Mouse (Mus musculus): Measurements from ENCODE around the gene Erp27. TPM values are rescaled to one million over a fixed set of nuclear protein-coding genes. Genes with fewer than 3 reads are reported as not detected.

The Erp27 gene
- polyA plus RNA-seq, 1 experiment from 2014 or later: 0.48 TPM

DNA sequence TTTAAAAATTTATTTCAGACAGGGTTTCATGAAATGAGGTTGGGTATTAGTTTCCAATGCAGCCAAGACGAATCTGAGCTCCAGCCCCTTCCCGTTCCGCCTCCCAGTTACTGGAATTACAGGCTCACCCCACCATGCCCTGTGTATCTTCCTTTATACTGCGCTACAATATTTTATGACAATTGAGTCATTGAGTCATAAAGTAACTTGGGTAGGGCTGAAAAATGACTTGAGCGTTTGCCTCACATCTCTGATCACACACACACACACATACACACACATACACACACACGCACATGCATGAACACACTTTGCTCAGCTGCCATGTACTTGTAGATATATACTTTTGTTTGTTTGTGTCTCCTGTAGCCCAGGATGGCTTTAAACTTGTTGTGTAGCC is 7.7 kb downstream of the Erp27 start:
- peak; percentile 55; the same call in 1 of the 2 replicates for ATAC-seq
- no peaks in the 10 kb centered on the region for H3K9me3 ChIP-seq (ENCODE audit: control insufficient read depth)
- H3K27me3 ChIP-seq (replicated peaks; ENCODE audit: control insufficient read depth, insufficient read depth, low read length): no peaks in the 10 kb centered on the region
- TF ChIP-seq CTCF (IDR thresholded peaks at IDR 0.05; ENCODE audit: low read depth): no peak
- no peak overlapping the region for H3K9ac ChIP-seq (ENCODE audit: low read depth, low read length)
- H3K36me3 ChIP-seq (ENCODE audit: control insufficient read depth, insufficient read depth): no peaks in the 10 kb centered on the region
- H3K4me2 ChIP-seq (replicated peaks; ENCODE audit: low read depth): no peak overlapping the region
- H3K4me1 ChIP-seq (replicated peaks; ENCODE audit: control insufficient read depth, insufficient read depth, low read length): peaks cover 5% of the 10 kb centered on the region; the same call in 1 of the 2 replicates
- H3K27ac ChIP-seq (ENCODE audit: low read depth, low read length): no peak overlapping the region
- no peak overlapping the region for H3K4me3 ChIP-seq (ENCODE audit: low read depth, low read length)
- 59% methylated on average over 6 of the region's 6 CpGs for WGBS

DNA sequence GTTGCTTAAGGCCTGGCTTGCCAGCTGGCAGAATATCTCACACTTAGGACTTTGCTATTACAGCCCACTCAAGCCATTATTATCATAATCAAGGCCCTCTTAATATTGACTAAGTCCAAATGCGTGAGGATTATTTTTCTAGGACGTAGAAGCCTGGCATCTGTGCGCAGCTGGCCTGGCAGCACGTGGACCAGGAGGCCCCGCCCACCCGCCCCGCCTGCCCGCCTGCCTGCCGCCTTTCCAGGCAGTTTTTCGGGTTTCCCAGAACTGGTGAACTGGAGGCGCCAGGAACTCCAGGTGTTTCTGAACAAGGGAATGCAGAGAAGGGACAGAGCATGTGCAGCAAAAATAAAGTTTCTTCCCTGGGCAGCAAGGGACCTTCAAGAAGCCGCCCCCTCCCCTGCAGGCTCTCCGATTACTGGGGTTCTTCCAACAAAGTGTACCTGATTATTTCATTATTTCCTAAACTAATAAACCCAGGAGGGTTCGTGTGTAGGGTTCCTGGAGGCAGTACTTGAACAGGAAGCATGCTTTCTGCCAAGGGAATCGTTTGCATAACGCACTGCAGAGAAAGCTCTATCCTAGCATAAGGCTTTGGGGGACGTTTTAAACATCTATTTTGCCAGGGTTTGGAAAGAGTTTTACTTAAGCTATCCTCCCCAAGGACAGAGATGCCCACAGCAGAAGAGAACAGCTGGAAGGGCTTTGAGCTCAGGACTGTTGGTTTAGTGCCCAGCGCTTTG is 8.4 kb downstream of the Erp27 start:
- H3K4me3 ChIP-seq (ENCODE audit: low read depth, low read length): 0 out of 2 replicates have a peak overlapping the region, but pooled peaks have one; percentile 5
- 11% methylated on average over 18 of the region's 18 CpGs for WGBS
- peak; percentile 65 for ATAC-seq

DNA sequence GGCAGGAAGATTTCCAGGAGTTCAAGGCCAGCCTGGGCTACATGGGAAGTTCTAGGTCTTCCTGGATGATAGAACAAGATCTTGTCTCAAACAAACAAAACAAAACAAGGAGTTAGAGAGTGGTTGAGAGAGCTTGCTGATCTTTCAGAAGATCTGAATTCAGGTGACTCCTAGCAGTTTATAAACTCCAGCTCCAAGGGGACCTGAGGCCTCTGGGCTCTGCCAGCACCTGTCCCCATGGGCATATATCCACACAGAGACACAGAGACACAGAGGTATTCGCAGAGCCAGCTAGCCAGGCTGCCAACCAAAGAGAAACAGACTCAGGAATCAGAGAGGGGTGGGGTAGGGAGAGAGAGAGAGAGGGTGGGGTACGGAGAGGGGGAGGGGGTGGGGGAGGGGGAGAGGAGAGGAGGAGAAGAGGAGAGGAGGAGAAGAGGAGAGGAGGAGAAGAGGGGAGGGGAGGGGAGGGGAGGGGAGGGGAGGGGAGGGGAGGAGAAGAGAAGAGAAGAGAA is 9.2 kb downstream of the Erp27 start:
- H3K4me3 ChIP-seq (ENCODE audit: low read depth, low read length): no peak overlapping the region
- ATAC-seq: no peak
- 63% methylated on average over 1 of the region's 2 CpGs for WGBS
- no peak overlapping the region for H3K27ac ChIP-seq (ENCODE audit: low read depth, low read length)
- H3K4me1 ChIP-seq (replicated peaks; ENCODE audit: control insufficient read depth, insufficient read depth, low read length): peaks cover 5% of the 10 kb centered on the region; the same call in 1 of the 2 replicates
- no peaks in the 10 kb centered on the region for H3K36me3 ChIP-seq (ENCODE audit: control insufficient read depth, insufficient read depth)
- no peaks in the 10 kb centered on the region for H3K27me3 ChIP-seq (replicated peaks; ENCODE audit: control insufficient read depth, insufficient read depth, low read length)
- TF ChIP-seq CTCF (IDR thresholded peaks at IDR 0.05; ENCODE audit: low read depth): no peak
- no peak overlapping the region for H3K9ac ChIP-seq (ENCODE audit: low read depth, low read length)
- no peak overlapping the region for H3K4me2 ChIP-seq (replicated peaks; ENCODE audit: low read depth)
- no peaks in the 10 kb centered on the region for H3K9me3 ChIP-seq (ENCODE audit: control insufficient read depth)

More for the DNA sequence above, 8.4 kb downstream of the Erp27 start:
- H3K27me3 ChIP-seq (replicated peaks; ENCODE audit: control insufficient read depth, insufficient read depth, low read length): no peaks in the 10 kb centered on the region
- H3K4me1 ChIP-seq (replicated peaks; ENCODE audit: control insufficient read depth, insufficient read depth, low read length): peaks cover 5% of the 10 kb centered on the region; the same call in 1 of the 2 replicates
- no peak overlapping the region for H3K27ac ChIP-seq (ENCODE audit: low read depth, low read length)
- no peak overlapping the region for H3K9ac ChIP-seq (ENCODE audit: low read depth, low read length)
- H3K36me3 ChIP-seq (ENCODE audit: control insufficient read depth, insufficient read depth): no peaks in the 10 kb centered on the region
- H3K9me3 ChIP-seq (ENCODE audit: control insufficient read depth): no peaks in the 10 kb centered on the region
- peak overlapping the region; percentile 54 for H3K4me2 ChIP-seq (replicated peaks; ENCODE audit: low read depth)
- TF ChIP-seq CTCF (IDR thresholded peaks at IDR 0.05; ENCODE audit: low read depth): no peak

DNA sequence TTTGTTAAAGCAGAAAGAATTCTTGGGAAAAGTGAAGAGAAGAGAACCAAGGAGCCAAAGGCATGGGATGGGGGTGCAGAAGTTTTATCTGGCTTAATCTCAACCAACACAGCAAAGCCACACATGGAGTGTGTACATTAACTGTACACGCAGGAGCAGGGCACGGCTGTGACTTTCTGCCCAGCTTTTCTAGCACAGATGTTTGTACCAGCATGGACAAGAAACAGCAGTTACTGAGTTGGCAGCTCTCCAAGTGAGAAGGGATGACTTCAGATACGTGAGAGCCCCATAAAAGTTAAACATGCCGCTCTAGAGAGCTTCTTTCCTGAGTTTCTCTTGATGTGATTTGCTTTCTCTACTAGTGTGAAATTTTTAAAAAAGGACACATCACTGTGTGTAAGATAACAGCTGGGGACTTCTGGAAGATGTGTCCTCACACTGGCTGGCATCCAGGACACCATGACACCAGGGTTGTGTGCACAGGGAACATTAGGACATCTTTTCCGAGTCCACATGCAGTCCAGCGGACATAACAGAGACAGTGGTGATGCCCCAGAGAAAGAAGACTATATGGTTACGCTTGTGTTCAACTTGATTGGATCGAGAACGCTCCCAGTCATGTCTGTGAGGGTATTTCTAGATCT is 11.6 kb downstream of the Erp27 start:
- Histone ChIP-seq H3K4me2 (replicated peaks; ENCODE audit: low read depth) (no peak overlapping the region), H3K4me3 (ENCODE audit: low read depth, low read length) (no peak overlapping the region), H3K4me1 (replicated peaks; ENCODE audit: control insufficient read depth, insufficient read depth, low read length) (peaks cover 5% of the 10 kb centered on the region; the same call in 1 of the 2 replicates), H3K36me3 (ENCODE audit: control insufficient read depth, insufficient read depth) (no peaks in the 10 kb centered on the region), H3K9ac (ENCODE audit: low read depth, low read length) (no peak overlapping the region), H3K27me3 (replicated peaks; ENCODE audit: control insufficient read depth, insufficient read depth, low read length) (no peaks in the 10 kb centered on the region), H3K9me3 (ENCODE audit: control insufficient read depth) (no peaks in the 10 kb centered on the region), H3K27ac (ENCODE audit: low read depth, low read length) (no peak overlapping the region)
- WGBS: 54% methylated on average over 9 of the region's 9 CpGs
- TF ChIP-seq CTCF (IDR thresholded peaks at IDR 0.05; ENCODE audit: low read depth): no peak
- ATAC-seq: no peak

DNA sequence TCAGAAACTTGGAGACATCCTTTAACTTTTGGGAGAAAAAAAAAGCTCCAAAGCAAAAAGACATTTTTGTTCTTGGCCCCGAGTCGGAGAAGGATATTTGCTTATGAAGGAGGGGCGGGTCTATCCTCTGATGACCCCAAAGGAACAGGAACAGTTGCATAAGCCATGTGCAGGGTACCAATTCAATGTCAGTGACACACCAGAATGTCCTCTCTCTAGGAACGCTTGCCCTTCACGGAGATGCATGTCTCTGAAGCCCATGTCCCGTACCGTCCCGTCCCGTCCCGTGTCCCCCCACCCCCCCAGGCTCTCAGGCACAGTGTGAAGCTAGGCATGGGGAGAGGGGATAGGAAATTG is 15.1 kb downstream of the Erp27 start:
- Histone ChIP-seq H3K27ac (ENCODE audit: low read depth, low read length) (no peak overlapping the region), H3K4me3 (ENCODE audit: low read depth, low read length) (no peak overlapping the region), H3K9me3 (ENCODE audit: control insufficient read depth) (no peaks in the 10 kb centered on the region), H3K36me3 (ENCODE audit: control insufficient read depth, insufficient read depth) (no peaks in the 10 kb centered on the region), H3K4me1 (replicated peaks; ENCODE audit: control insufficient read depth, insufficient read depth, low read length) (no peaks in the 10 kb centered on the region), H3K27me3 (replicated peaks; ENCODE audit: control insufficient read depth, insufficient read depth, low read length) (no peaks in the 10 kb centered on the region), H3K9ac (ENCODE audit: low read depth, low read length) (no peak overlapping the region), H3K4me2 (replicated peaks; ENCODE audit: low read depth) (no peak overlapping the region)
- WGBS: 56% methylated on average over 10 of the region's 10 CpGs
- ATAC-seq: no peak
- no peak for TF ChIP-seq CTCF (IDR thresholded peaks at IDR 0.05; ENCODE audit: low read depth)

DNA sequence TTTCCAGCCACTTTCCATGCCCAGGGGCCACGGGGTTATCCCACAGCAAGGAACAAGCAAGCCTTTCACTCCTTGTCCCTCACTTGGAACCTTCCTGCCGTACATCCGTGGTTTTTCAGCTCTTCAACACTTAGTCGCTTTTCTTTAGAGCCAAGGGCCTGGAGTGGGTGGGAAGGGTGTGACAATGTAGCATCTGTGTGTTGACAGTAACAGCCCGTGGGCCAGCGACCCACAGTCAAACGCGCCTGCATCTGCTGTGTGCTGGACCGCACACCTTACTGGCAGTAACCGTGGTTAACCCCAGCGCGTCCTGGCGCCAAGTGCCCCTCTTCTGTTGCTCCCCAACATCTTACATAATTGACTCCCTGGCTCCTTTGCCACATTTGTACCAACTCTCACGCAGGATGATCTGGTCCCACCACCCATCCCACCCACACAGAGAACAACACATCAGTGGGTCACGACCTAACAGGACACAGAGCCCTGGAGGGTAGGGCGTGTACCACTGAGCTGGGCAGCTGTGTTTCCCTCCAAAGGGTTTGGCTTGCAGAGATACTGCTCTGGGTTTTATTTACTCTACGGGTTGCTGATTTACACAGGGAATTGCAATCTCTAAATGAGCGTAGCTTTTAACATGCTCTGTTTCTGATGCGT is 15.6 kb downstream of the Erp27 start:
- WGBS: 63% methylated on average over 19 of the region's 19 CpGs
- no peak for ATAC-seq
- Histone ChIP-seq H3K27ac (ENCODE audit: low read depth, low read length) (no peak overlapping the region), H3K36me3 (ENCODE audit: control insufficient read depth, insufficient read depth) (no peaks in the 10 kb centered on the region), H3K4me2 (replicated peaks; ENCODE audit: low read depth) (no peak overlapping the region), H3K27me3 (replicated peaks; ENCODE audit: control insufficient read depth, insufficient read depth, low read length) (no peaks in the 10 kb centered on the region), H3K9ac (ENCODE audit: low read depth, low read length) (no peak overlapping the region), H3K9me3 (ENCODE audit: control insufficient read depth) (no peaks in the 10 kb centered on the region), H3K4me1 (replicated peaks; ENCODE audit: control insufficient read depth, insufficient read depth, low read length) (no peaks in the 10 kb centered on the region), H3K4me3 (ENCODE audit: low read depth, low read length) (no peak overlapping the region)
- TF ChIP-seq CTCF (IDR thresholded peaks at IDR 0.05; ENCODE audit: low read depth): no peak
